Mouse (Mus musculus): ENCODE measurements around the gene Rpl36-ps4. TPM values are rescaled to one million over a fixed set of nuclear protein-coding genes. Genes with fewer than 3 reads are reported as not detected.
A peak's percentile ranks its signal among the peaks of the same experiment; 100 is the strongest.

Gene Rpl36-ps4
- not detected for total RNA-seq (2021)

DNA sequence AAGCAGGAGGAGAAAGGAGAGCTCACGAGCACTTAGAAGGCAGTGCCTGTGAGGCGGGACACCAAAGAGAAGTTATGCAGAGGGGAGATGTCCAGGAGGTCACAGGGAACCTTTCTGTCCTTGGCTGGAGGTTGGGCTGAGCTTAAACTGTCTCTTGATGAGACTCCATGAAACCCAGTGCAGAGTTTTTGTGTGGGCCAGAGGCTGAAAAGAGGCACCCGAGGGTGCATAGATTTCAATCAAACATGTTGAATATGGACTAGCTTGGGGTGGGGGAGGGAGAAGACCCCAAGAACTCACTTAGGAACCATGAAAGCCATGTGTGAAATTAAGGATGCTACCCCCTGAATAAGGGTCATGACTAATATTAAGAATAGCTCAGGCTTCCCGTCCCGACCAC lies at the start of gene Rpl36-ps4:
Gene Rpl36-ps4, plus strand, starts transcription at position 301 of the 400 bp plus-strand sequence.
- no peak for DNase-seq (ENCODE audit: extremely low spot score in 1 of 2, low spot score in 1 of 2)

DNA sequence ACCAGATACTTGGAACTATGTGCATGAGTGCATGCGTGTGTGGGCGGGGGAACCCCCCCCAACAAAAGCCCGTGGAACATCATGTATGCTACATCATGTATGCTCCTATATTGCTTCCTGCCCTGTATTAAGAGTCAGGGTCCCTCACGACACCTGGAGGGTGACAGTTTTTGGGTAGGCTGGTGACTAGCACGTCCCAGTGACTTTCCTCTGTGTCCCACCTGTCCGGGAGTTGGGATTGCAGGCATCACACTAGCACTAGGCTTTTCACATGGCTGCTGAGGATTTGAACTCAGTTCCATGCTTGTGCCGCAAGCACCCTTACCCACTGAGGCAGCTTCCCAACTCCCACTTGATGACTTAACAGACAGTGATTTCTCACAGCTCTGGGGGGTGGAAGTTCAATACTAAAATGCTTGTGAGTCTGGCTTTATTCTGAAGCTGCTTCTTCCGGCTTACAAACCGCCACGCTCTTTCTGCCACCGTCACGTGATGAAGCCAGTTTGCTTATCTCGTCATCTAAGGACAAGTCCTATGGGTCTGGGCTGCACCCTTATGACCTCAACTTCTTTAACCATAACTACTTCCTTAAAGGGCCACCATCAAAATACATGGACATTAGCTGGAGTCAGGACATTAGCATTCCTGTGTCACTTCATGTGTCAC lies 49.2 kb upstream of the Rpl36-ps4 start:
- DNase-seq (ENCODE audit: extremely low spot score in 1 of 2, low spot score in 1 of 2): no peak

DNA sequence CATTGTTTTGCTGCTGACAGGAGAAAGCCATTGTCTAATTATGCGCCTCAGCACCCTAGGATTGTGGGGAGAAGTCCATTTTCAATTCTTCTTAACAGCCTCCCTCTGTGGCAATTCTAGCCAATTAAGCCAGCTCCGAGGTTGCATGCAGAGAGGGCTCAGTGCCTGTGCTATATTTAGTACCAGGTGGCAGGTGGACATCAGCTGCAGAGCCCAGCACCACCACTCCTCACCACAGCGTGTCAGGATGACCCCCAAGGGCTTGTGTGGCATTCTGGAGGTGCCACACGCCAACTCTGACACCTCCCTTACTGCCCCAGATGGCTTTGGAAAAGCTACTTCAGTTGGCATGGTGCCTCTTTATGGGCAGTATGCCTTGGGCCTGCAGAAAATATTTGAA lies 48.5 kb upstream of the Rpl36-ps4 start:
- DNase-seq (ENCODE audit: extremely low spot score in 1 of 2, low spot score in 1 of 2): no peak

DNA sequence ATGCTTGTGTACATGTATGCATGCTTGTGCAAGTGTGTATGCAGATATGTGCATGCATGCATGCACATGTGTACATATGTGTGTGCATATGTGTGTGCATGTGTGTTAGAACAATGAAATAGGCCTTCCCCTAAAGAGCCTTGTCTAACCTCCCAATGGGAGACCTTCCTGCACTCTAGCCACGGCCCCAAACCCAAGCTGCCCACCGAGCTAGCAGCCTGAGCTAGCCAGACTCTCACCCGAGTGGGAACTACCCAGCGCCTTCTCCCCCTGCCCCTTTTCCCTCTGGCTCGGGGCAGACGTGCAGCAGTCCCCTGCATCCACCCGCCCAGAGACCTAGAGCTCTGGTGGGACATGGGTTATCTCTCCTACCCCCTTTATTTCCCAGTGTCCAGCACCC lies 47.3 kb upstream of the Rpl36-ps4 start:
- DNase-seq (ENCODE audit: extremely low spot score in 1 of 2, low spot score in 1 of 2): no peak

DNA sequence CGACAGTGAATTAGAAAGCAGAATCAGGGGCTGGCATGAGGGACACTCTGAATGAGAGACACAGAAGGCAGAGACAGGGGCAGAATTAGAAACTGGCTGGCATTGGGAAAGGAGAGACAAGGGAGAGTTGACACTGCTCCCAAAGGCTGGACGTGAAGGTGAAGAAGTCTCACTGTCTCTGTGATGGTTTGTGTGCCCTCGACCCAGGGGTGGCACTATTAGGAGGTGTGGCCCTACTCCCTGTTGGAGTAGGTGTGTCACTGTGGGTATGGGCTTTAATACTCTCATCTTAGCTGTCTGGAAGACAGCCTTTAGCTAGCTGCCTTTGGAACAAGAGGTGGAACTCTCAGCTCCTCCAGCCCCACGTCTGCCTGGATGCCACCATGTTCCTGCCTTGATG lies 46.8 kb upstream of the Rpl36-ps4 start:
- no peak for DNase-seq (ENCODE audit: extremely low spot score in 1 of 2, low spot score in 1 of 2)

DNA sequence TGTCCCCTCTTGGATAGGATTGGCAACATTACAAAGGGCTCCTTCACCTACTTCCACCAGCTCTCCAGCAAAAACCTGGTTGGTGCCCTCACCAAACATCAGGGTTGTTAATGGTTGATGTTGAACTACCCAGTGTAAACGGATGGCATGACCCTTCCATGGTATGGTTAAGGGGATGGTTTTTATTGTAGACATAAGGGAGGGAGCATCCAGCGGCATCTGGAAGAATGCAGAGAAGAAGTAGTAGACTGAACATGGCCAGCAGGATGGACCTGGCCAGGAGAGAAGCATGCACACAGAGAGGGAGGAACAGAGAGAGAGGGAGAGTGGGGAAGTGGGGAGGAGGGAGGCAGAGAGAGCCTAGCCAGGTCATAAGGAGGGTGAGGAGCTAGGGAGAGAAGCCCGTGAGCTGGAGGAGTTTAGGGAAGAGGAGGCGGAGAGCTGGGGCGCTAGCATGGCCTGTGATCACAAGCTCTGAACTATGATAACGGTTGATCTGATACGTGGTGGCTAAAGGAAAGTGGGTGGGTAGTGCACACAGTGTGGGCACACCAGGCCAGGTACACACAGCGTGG lies 45.3 kb upstream of the Rpl36-ps4 start:
- DNase-seq (ENCODE audit: extremely low spot score in 1 of 2, low spot score in 1 of 2): no peak

GRCm38 (mm10) chr17:87876295-87877000 lies 44.3 kb upstream of the Rpl36-ps4 start:
- DNase-seq (ENCODE audit: extremely low spot score in 1 of 2, low spot score in 1 of 2): no peak

DNA sequence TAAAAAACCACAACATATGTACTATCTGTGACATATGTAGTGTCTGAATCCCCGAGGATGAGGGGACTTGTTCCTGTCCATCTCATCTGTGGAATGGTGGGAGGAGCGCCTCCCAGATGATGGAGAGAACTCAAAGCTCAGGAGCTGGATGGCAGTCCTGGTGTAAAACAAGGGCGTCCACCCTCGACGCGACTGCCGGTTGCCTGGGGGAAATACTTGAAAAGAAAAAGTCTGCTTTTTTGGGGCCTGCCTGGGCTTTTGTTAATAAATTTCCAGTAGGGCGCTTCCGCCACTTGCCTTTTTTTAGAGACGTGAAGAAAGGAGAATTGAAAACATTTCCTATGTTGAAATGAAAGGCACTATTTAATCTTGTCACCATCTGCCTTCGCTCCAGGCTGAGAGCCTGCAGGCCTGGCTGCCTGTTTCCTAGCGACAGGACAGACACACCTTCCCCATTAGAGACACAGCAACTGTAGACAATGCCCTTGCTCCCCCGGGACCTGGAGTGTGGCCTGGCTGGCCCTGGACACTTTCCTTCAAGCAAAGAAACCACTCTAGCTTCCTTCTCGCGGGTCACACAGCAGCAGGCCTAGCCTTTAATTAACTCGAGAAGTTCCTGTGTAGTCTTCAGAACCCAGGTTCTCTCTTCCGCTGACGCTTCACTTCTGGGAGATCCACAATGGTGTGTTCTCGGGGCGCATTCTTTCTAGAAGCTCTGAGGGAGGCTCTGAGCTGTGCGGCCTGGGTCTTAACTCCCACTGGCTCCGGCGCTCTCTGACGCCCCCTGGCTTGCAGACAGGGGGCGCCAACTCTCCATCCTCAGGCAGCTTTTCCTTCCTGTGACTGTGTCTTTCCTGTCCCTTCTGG lies 43.3 kb upstream of the Rpl36-ps4 start:
- DNase-seq (ENCODE audit: extremely low spot score in 1 of 2, low spot score in 1 of 2): peak; percentile 17 to 45

- DNase-seq (ENCODE audit: extremely low spot score in 1 of 2, low spot score in 1 of 2): no peak
These were observed 42.0 kb upstream of the Rpl36-ps4 start for GRCm38 (mm10) chr17:87878556-87879483.

DNA sequence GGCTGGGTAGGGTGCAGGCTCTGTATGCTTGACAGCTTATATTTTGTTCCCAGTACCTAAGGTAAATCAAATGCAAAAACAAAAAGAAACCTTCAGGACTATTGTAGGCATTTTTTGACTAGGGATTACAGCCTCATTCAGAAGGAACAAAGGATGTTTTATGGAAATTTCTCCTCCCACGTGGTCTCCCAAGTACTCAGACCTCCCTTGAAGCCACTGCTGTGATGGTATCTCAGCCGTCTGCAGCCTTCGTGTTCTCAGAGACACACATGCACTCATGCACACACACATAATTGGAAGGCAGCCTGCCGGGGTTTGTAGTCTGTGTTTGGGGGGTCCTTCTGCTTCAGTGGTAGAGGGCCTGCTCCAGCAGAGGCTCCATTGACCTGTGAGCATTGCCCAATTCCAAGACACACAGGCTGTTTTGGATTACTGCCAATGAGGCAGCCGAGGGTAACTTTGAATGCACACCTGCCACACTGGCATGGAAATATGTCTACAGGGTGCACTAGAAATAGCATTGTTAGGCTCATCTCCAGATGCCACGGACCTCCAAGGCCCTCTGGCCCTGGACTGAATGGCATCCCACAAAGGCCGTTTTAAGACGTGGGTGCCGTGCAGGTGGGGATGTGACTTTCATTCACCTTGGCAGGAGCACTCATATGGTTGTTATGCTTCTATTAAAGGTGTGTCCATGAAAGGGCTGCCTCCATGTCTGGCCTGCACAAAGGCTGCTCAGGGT lies 41.1 kb upstream of the Rpl36-ps4 start:
- DNase-seq (ENCODE audit: extremely low spot score in 1 of 2, low spot score in 1 of 2): no peak

DNA sequence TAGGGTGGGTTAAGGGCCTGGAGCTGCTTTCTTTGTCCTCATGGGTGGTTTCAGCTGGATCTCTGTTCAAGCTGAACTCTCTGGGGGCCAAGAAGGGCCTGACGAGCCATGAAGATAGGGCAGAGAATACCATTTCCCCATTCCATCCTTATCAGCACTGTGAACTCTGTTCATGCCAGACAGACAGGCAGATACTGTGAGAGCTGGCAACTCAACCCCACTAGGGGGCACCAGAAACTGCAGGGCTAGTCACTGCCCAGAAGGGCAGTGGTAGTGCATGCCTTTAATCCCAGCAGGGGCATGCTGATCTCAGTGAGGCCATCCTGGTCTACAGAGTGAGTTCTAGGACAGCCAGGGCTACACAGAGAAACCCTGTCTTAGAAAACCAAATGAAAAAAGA lies 38.2 kb upstream of the Rpl36-ps4 start:
- DNase-seq (ENCODE audit: extremely low spot score in 1 of 2, low spot score in 1 of 2): peak in 1 of 2 experiments; percentile 58

- no peak for DNase-seq (ENCODE audit: extremely low spot score in 1 of 2, low spot score in 1 of 2)
These were observed 23.6 kb upstream of the Rpl36-ps4 start for GRCm38 (mm10) chr17:87897175-87897574.

GRCm38 (mm10) chr17:87900677-87901076 lies 20.1 kb upstream of the Rpl36-ps4 start:
- DNase-seq (ENCODE audit: extremely low spot score in 1 of 2, low spot score in 1 of 2): no peak

DNA sequence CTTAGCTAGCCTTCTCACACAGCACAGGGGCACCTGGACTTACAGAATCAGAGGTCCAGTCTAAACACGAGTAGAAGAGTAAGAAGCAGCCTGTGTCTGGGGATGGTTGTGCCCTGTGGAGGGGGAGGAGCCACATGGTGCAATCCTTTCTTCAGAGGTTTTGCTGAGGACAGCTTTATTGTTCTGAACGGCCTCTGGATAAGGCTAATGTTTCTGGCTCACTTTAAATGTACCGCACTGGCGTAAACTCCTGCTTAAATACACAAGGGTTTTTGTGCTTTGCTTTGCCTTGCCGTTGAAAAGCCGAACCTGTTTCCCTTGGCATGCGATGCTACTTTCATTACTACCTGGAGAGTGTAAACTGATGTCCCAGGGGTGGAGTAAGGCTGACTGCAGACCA lies 19.6 kb upstream of the Rpl36-ps4 start:
- DNase-seq (ENCODE audit: extremely low spot score in 1 of 2, low spot score in 1 of 2): no peak

DNA sequence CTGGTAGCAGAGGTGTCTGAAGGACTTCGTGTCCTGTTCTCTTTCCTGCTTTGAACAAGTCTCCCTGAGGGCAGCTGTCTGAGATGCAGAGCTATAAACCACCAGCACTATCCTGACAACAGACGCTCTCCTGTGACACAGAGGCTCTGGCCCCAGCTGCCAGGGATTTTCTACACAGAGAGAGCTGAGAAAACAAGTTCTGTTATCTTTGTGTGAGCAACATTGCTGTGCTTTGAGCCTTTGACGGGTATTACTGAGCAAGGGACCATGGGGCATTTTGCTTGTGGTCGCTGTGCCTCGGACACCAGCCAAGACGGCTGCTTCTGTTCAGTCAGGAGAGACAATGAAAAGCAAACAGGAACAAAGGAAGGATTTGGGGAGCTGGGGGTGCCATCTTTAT lies 17.6 kb upstream of the Rpl36-ps4 start:
- DNase-seq (ENCODE audit: extremely low spot score in 1 of 2, low spot score in 1 of 2): no peak

GRCm38 (mm10) chr17:87903725-87904124 lies 17.1 kb upstream of the Rpl36-ps4 start:
- no peak for DNase-seq (ENCODE audit: extremely low spot score in 1 of 2, low spot score in 1 of 2)

DNA sequence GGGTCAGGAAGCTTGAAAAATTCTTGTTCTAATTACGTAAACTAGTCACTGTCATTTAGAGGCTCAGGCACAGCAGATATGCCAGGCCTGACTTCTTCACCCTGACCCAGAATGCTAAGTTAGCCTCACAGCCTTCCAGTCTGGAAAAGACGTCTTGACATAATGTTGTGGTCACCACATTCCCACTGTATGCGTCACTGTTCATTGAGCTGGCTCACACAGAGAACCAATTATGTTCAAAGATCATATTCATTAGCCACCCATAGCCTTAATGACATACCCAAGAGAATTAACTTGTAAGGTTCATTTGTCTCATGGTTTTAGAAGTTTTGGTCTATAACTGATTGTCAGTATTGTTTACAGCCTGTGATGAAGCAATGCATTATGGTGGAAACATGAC lies 5.4 kb upstream of the Rpl36-ps4 start:
- no peak for DNase-seq (ENCODE audit: extremely low spot score in 1 of 2, low spot score in 1 of 2)

DNA sequence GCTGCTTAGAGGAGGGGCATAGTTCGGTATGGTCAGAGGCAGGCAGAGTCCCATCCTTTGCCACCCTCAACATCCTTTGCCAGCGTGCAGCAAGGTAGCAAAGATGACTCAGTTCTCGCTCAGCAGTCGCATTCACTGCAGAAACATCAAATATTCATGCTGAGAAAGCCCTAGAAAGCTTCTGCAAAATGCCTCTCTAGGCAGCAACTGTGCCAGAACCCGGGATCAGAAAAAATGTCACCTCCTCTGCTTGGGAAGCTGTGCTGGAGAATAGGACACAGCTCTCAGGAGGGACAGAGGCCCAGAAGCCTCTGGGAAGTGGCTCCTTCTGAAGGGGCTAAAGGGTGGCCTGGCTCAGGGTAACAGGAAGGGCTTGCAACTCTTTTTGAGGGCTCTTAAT lies 2.7 kb upstream of the Rpl36-ps4 start:
- DNase-seq (ENCODE audit: extremely low spot score in 1 of 2, low spot score in 1 of 2): no peak

DNA sequence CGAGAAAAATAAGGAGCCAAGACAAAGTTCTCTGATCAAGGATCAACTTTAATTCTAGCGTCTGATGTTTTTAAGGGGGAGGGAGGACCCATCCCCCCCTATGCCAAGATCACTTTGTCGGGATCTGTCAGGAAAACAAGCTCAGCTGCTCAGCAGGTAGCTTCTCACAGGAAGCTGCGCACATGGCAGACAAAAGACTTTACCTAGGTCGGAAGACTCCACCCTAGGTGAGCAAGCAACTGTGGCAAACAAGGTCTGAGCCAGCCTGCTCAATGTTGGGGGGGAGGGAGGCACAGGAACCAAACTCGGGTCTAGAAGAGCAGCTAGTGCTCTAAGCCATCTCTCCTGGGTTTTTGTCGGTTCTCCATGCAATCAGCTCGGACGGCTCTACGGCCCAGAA lies 13.5 kb downstream of the Rpl36-ps4 start:
- no peak for DNase-seq (ENCODE audit: extremely low spot score in 1 of 2, low spot score in 1 of 2)
